Mouse (Mus musculus): Measurements from ENCODE around the gene Cstf1. TPM values are rescaled to one million over a fixed set of nuclear protein-coding genes. Genes with fewer than 3 reads are reported as not detected.
A peak's percentile ranks its signal among the peaks of the same experiment; 100 is the strongest.

Cstf1 gene
- polyA plus RNA-seq (2012; ENCODE audit: insufficient read depth, insufficient read length, missing spikeins), result 16.2 and 16.8 TPM in 2 replicates

DNA sequence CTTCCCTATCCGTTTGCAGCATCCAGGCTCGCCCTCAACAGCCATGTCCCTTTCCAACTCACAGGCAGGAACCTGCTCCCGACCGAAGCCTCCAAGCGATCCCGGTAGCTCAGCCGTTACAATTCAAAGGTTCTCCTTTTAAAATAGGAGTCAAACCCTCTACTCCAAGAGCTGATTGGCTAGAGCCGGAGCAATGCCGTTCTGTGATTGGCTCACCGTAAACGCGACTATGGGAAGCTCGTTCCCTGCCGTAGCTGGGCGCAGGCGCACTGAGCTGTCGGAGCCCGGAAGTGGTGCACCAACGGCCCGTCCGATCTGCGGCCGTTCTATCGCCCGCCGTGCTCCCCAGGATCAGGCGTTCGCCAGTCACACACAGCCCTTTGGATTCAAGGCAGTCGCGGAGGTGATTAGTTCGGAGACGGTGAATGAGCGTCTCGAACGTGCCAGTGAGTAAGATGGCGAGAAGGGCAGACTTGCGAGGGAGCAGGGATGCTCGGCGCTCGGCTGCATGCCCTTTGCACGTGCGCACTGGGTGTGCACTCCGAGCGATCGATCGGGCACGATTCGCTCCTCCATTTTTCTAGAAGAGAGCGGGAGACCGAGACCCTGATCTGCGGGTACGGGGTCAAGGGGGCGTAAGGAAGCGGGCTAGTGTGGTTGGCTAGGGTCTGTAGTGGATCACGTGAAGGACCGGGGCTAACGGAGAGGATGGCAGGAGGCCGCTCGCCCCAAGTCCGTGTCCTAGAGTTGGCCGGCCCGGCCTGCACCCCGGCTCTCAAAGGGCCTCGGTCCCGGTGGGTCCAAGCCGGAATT is at the start of gene Cstf1, which contains the start of gene Aurka:
Cstf1 (plus strand) TSS at position 271 of the 813 bp plus-strand sequence.
Aurka (minus strand) TSS at position 125 of the 813 bp plus-strand sequence.
- H3K4me3 ChIP-seq (ENCODE audit: insufficient read depth, low read length), result peak within 1 kb of the TSS; percentile 93
- peaks cover 11% of the 10 kb centered on the region for H3K4me1 ChIP-seq (ENCODE audit: control insufficient read depth, insufficient read depth, low read length)
- no peak for TF ChIP-seq CTCF (IDR thresholded peaks at IDR 0.05; ENCODE audit: low read depth, low read length)
- TF ChIP-seq POLR2A (IDR thresholded peaks at IDR 0.05; ENCODE audit: borderline replicate concordance, low read depth, low read length), result no peak; the same call in 1 of the 2 replicates
- peak within 1 kb of the TSS; percentile 88 for H3K27ac ChIP-seq (ENCODE audit: insufficient read depth, low read depth, low read length)

DNA sequence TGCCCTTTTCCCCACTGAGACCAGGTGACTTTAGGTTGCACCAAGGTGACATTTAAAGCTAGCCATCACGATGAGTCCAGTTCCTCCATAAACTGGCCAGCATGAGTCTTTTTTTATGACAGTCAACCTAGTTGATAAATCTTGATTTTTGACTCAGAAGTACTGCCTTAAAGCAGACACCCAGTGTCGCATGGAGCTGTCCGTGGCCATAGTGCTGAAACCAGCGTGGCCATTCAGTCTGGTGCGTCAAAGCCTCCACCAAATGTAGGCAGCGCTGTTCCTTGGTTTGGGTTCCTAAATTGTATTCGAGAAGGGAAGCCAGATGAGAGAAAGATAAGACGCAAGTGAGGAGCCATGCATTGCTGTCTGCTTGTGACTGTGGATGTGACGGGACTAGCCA is 49.6 kb upstream of the Cstf1 start:
- TF ChIP-seq POLR2A (IDR thresholded peaks at IDR 0.05; ENCODE audit: borderline replicate concordance, low read depth, low read length) (no peak), CTCF (IDR thresholded peaks at IDR 0.05; ENCODE audit: low read depth, low read length) (no peak)
- Histone ChIP-seq H3K4me3 (ENCODE audit: insufficient read depth, low read length) (no peak overlapping the region), H3K4me1 (ENCODE audit: control insufficient read depth, insufficient read depth, low read length) (no peaks in the 10 kb centered on the region), H3K27ac (ENCODE audit: insufficient read depth, low read depth, low read length) (no peak overlapping the region)

DNA sequence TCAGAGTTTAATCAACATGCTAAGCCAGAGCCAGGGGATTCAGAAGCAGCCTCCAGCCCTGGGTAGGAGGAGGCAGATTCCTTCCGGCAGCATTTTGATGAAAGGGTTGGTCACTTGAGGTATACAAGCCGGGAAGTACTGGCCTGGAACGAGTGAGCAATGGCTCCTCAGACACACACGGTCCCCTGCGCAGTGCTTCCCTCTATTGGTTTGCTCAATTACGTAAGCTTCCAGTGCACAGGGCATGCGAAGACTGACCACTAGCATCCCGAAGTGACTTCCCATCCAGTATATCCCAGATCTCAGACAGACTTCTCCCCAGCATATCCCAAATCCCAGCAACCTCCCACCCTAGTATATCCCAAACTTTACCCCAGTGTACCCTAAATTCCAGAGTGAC is 42.2 kb upstream of the Cstf1 start:
- TF ChIP-seq CTCF (IDR thresholded peaks at IDR 0.05; ENCODE audit: low read depth, low read length), result no peak
- Histone ChIP-seq H3K4me1 (ENCODE audit: control insufficient read depth, insufficient read depth, low read length) (no peaks in the 10 kb centered on the region), H3K4me3 (ENCODE audit: insufficient read depth, low read length) (no peak overlapping the region), H3K27ac (ENCODE audit: insufficient read depth, low read depth, low read length) (no peak overlapping the region)

DNA sequence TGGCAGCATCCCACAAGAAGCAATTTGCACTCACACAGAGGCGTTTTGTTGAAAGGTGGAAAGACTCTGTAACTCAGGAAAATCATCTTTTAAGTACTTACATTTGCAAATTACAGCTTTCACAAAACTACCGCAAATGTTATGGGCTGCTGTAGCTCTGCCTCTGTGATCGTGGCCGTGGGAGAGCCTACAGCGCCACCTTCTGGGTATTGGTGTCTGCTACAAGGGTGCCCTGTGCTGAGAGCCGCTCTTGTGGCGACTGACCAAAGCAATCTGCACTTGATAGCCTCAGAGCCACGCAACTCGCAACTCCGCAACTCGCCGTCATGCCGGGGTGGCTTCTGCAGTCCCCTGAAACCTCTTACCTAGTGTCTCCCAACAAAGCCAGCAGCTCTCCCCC is 41.3 kb upstream of the Cstf1 start:
- Histone ChIP-seq H3K27ac (ENCODE audit: insufficient read depth, low read depth, low read length) (no peak overlapping the region), H3K4me1 (ENCODE audit: control insufficient read depth, insufficient read depth, low read length) (no peaks in the 10 kb centered on the region), H3K4me3 (ENCODE audit: insufficient read depth, low read length) (no peak overlapping the region)
- TF ChIP-seq POLR2A (IDR thresholded peaks at IDR 0.05; ENCODE audit: borderline replicate concordance, low read depth, low read length), result no peak
- TF ChIP-seq CTCF (IDR thresholded peaks at IDR 0.05; ENCODE audit: low read depth, low read length), result 0 out of 2 replicates have a peak, but pooled peaks have one; percentile 40

DNA sequence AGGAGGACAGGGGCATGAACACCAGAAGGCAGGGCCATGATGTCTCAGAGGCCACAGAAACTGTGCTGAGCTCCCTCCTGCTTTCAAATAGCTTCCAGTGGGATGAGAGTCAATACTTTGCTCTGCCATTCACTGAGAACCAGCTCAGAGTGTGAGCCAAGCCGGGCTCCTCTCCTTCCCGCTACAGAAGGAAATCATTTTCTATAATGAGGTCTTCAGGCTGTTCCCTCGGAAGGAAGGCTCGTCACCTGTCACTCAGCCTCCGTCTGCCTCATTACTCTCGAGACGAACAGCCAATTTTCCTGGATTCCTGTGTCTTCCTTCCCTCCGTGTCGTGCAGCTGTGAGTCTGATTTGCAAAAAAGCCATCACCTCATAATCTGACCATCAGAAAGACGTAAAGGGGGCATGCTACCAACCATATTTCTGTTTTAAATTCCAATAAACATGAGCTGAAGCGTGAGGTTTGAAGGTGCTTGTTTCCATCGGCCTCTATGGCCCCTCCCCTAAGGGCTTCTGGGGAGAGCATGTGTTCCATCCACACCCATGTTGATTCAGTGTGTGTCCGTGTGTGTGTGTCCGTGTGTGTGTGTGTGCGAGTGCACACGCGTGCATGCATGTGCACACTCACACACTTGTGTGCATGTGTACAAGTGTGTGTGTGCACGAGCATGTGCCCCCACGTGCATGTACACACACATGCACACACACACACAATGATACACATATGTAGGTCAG is 32.1 kb upstream of the Cstf1 start:
- no peaks in the 10 kb centered on the region for H3K4me1 ChIP-seq (ENCODE audit: control insufficient read depth, insufficient read depth, low read length)
- H3K4me3 ChIP-seq (ENCODE audit: insufficient read depth, low read length), result no peak overlapping the region
- no peak overlapping the region for H3K27ac ChIP-seq (ENCODE audit: insufficient read depth, low read depth, low read length)
- TF ChIP-seq POLR2A (IDR thresholded peaks at IDR 0.05; ENCODE audit: borderline replicate concordance, low read depth, low read length) (no peak), CTCF (IDR thresholded peaks at IDR 0.05; ENCODE audit: low read depth, low read length) (no peak)

DNA sequence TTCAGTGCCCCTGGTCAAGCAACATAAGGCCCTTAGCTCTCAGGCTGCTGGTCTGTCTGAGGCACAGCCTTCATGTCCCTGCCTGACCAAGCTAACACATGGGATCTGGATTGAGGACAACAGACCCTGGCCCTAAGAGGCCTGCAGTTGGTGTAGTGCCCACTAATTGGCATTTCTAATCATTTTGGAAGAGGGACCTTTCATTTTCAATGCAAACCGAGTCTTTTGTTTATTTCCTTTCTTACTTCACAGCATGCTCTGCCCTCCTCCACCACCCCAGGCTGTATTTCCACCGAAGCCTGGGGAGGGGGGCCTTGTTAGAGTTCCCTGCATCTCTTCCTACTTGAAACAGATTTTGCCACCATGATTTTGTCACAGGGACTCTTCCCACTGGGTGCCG is 29.5 kb upstream of the Cstf1 start:
- Histone ChIP-seq H3K27ac (ENCODE audit: insufficient read depth, low read depth, low read length) (no peak overlapping the region), H3K4me1 (ENCODE audit: control insufficient read depth, insufficient read depth, low read length) (peaks cover 3% of the 10 kb centered on the region; the same call in 1 of the 2 replicates), H3K4me3 (ENCODE audit: insufficient read depth, low read length) (no peak overlapping the region)
- no peak for TF ChIP-seq POLR2A (IDR thresholded peaks at IDR 0.05; ENCODE audit: borderline replicate concordance, low read depth, low read length)
- TF ChIP-seq CTCF (IDR thresholded peaks at IDR 0.05; ENCODE audit: low read depth, low read length), result no peak

DNA sequence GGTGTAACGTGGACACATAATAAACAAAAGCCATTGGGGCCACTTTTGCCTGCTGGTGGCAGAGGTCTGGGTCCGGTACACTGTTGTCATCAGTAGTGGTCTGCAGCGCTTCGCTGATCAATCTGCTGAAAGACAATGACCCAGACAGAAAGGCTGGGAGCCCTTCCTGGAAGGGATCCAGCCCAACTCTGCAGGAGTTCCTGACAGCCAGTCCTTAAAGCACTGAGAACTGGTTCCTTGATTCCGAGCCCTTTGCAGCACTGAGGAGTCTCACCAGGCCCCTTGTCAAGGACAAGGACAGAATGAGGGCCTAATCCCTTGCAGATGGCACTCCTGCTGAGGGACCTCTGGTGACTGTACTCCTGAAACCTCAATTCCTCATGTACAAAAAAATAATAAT is 28.9 kb upstream of the Cstf1 start:
- no peak overlapping the region for H3K4me3 ChIP-seq (ENCODE audit: insufficient read depth, low read length)
- TF ChIP-seq POLR2A (IDR thresholded peaks at IDR 0.05; ENCODE audit: borderline replicate concordance, low read depth, low read length), result no peak
- no peak for TF ChIP-seq CTCF (IDR thresholded peaks at IDR 0.05; ENCODE audit: low read depth, low read length)
- H3K27ac ChIP-seq (ENCODE audit: insufficient read depth, low read depth, low read length), result no peak overlapping the region

DNA sequence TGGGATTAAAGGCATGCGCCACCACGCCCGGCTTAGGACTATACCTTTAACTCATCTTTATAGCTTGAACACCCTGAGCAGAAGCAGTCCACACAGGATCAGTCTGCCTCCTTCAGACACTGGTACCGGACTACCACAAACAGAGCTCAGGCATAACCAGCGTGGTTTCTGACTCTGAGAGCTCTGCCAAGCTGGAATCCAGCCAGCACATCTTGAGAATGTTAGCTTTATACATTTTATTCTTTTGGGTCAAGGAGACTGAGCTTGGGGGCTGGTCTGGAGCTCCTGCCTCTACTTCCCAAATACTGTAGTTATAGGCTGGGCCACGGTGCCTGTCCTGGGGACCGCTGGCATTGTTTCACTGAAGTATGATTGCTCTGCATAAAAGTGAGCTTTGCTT is 26.7 kb upstream of the Cstf1 start:
- Histone ChIP-seq H3K4me3 (ENCODE audit: insufficient read depth, low read length) (no peak overlapping the region), H3K4me1 (ENCODE audit: control insufficient read depth, insufficient read depth, low read length) (peaks cover 3% of the 10 kb centered on the region; the same call in 1 of the 2 replicates), H3K27ac (ENCODE audit: insufficient read depth, low read depth, low read length) (no peak overlapping the region)
- TF ChIP-seq POLR2A (IDR thresholded peaks at IDR 0.05; ENCODE audit: borderline replicate concordance, low read depth, low read length) (no peak), CTCF (IDR thresholded peaks at IDR 0.05; ENCODE audit: low read depth, low read length) (no peak)

More for the DNA sequence above, 28.9 kb upstream of the Cstf1 start:
- H3K4me1 ChIP-seq (ENCODE audit: control insufficient read depth, insufficient read depth, low read length), result peaks cover 3% of the 10 kb centered on the region; the same call in 1 of the 2 replicates

DNA sequence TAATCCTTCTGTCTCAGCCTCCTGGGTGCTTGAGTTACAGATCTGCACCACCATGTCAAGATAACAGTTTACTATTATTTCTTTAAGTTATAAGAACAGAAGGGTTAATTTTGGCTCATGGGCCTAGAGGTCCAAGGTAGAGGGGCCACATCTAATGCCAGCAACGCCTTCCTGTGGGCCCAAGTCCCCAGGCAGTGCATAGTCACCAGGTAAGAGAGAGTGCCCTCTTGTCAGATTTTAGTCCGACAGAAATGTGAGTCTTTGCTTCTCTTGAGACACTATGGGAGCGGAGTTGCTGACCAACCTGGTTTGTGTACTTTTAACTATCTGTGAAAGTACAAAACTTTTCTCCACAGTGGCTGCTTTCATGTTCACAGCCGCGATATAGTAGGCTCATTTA is 25.8 kb upstream of the Cstf1 start:
- Histone ChIP-seq H3K27ac (ENCODE audit: insufficient read depth, low read depth, low read length) (no peak overlapping the region), H3K4me3 (ENCODE audit: insufficient read depth, low read length) (no peak overlapping the region), H3K4me1 (ENCODE audit: control insufficient read depth, insufficient read depth, low read length) (peaks cover 3% of the 10 kb centered on the region; the same call in 1 of the 2 replicates)
- no peak for TF ChIP-seq POLR2A (IDR thresholded peaks at IDR 0.05; ENCODE audit: borderline replicate concordance, low read depth, low read length)

DNA sequence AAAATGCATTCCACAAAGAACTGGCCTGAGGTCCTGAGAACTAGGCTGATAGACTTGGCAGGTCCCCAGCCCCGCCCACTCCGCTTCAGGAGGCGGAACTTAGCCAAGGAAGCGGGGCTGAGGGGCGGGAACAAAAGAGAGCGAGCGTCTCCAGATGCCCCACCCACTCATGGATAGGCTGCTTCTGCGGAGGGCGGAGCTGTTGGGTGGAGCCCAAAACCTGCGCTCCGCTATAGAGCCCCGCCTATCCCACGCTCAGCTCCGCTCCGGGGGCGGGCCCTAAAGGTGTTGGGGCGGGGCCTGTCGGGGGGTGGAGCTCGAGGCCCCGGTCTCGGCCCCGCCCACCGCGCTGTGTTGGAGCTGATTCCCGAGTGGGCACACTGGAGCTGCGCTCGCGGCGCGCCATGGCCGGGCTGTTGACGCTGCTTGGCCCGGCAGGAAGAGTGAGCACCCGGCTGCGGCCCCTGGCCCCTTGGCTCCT is 25.2 kb upstream of the Cstf1 start, which contains the start of gene Fam210b:
Fam210b (plus strand) TSS at position 308 of the 481 bp plus-strand sequence.
- no peak for TF ChIP-seq CTCF (IDR thresholded peaks at IDR 0.05; ENCODE audit: low read depth, low read length)
- no peak for TF ChIP-seq POLR2A (IDR thresholded peaks at IDR 0.05; ENCODE audit: borderline replicate concordance, low read depth, low read length)
- Histone ChIP-seq H3K27ac (ENCODE audit: insufficient read depth, low read depth, low read length) (no peak within 1 kb of the TSS), H3K4me3 (ENCODE audit: insufficient read depth, low read length) (peak within 1 kb of the TSS; percentile 94), H3K4me1 (ENCODE audit: control insufficient read depth, insufficient read depth, low read length) (peaks cover 3% of the 10 kb centered on the region; the same call in 1 of the 2 replicates)

All from bone marrow macrophage, adult 2 months (primary cell).